Mouse (Mus musculus): Measurements from ENCODE around the gene Oosp3.

DNA sequence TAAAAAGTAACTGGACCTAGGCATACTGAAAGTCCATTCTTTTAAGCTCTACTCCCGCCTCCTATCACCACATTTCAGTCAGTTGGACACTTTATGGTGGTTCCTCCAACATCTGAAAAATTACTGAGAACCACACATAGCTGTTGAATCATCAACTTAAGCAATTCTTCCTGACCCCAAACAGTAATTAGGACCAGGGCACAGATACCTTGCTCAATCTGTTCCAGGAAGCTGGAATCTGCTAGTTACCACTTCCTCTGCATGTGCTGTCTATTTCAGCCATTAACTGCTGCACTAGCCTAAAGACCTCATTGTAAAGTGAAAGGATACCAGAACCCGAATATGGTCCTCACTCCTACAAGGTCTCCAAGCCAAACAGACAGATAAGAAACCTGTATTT is 37.7 kb upstream of the Oosp3 start:
- no peak for TF ChIP-seq POLR2A (IDR thresholded peaks at IDR 0.05; ENCODE audit: borderline replicate concordance, extremely low read depth, insufficient read depth, insufficient read length, poor library complexity, severe bottlenecking)
- TF ChIP-seq CTCF (IDR thresholded peaks at IDR 0.05; ENCODE audit: borderline replicate concordance, extremely low read depth, insufficient read depth, insufficient read length): no peak
